Mouse (Mus musculus): ENCODE measurements at regions not wholly inside any gene's neighbourhood (a gene's known extent, or its start where the extent isn't known, plus 50 kb on each side); places are given as distances from the start of the nearest gene placed in this dataset.
A peak's percentile ranks its signal among the peaks of the same experiment; 100 is the strongest.
"Not testable (repeated sequence)": the region's sequence is repeated elsewhere in the genome, so short reads cannot be mapped to it uniquely, and the experiment has no call there.

- Histone ChIP-seq H3K4me1 (ENCODE audit: control insufficient read depth, insufficient read depth, low read length) (0 out of 2 replicates have a peak, but pooled peaks cover 3% of the 10 kb centered on the region), H3K27ac (ENCODE audit: low read depth, low read length) (no peak overlapping the region), H3K4me3 (ENCODE audit: low read depth, low read length) (no peak overlapping the region), H3K4me2 (ENCODE audit: low read depth, low read length) (no peak overlapping the region), H3K9ac (replicated peaks; ENCODE audit: low read depth, low read length) (no peak overlapping the region), H3K36me3 (ENCODE audit: control insufficient read depth, insufficient read depth, low read length) (no peaks in the 10 kb centered on the region), H3K27me3 (ENCODE audit: control insufficient read depth, insufficient read depth, low read length) (no peaks in the 10 kb centered on the region), H3K9me3 (ENCODE audit: control insufficient read depth, low read length) (no peaks in the 10 kb centered on the region)
- WGBS = 97% methylated on average over 2 of the region's 2 CpGs
- ATAC-seq (ENCODE audit: low read depth) = no peak
These were observed 455.8 kb upstream of the Fam160b2 start for GRCm38 (mm10) chr14:71055480-71055879.

GRCm38 (mm10) chr14:71053788-71054641 lies 454.4 kb upstream of the Fam160b2 start:
- WGBS = 60% methylated on average over 9 of the region's 9 CpGs
- no peak overlapping the region for H3K9ac ChIP-seq (replicated peaks; ENCODE audit: low read depth, low read length)
- no peak overlapping the region for H3K27ac ChIP-seq (ENCODE audit: low read depth, low read length)
- 0 out of 2 replicates have a peak, but pooled peaks cover 3% of the 10 kb centered on the region for H3K4me1 ChIP-seq (ENCODE audit: control insufficient read depth, insufficient read depth, low read length)
- no peak overlapping the region for H3K4me2 ChIP-seq (ENCODE audit: low read depth, low read length)
- no peaks in the 10 kb centered on the region for H3K9me3 ChIP-seq (ENCODE audit: control insufficient read depth, low read length)
- H3K27me3 ChIP-seq (ENCODE audit: control insufficient read depth, insufficient read depth, low read length) = no peaks in the 10 kb centered on the region
- no peak overlapping the region for H3K4me3 ChIP-seq (ENCODE audit: low read depth, low read length)
- H3K36me3 ChIP-seq (ENCODE audit: control insufficient read depth, insufficient read depth, low read length) = no peaks in the 10 kb centered on the region
- peak; percentile 65; the same call in 1 of the 2 replicates for ATAC-seq (ENCODE audit: low read depth)

DNA sequence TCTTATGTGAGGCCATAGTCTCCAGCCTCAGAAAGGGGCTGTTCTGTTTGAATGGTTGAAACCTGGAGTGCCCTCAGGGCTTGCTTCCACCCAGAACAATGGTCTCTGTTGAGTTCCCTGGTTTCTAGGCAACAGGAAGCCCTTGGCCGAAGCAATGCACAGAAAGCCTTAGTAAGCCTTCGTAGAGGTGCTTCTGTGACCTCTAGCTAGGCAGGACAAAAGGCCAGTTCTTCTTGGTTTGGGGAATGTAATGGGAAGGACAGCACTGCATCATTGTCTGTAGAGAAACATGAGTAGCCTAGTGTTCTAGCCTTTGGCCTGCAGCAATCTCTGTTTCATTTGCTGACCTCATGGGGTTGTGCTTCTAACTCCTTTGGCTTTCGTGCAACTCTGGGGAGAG lies 447.5 kb upstream of the Fam160b2 start:
- no peak overlapping the region for H3K9ac ChIP-seq (replicated peaks; ENCODE audit: low read depth, low read length)
- no peak overlapping the region for H3K4me2 ChIP-seq (ENCODE audit: low read depth, low read length)
- H3K27me3 ChIP-seq (ENCODE audit: control insufficient read depth, insufficient read depth, low read length) = no peaks in the 10 kb centered on the region
- H3K27ac ChIP-seq (ENCODE audit: low read depth, low read length) = no peak overlapping the region
- H3K4me3 ChIP-seq (ENCODE audit: low read depth, low read length) = no peak overlapping the region
- H3K4me1 ChIP-seq (ENCODE audit: control insufficient read depth, insufficient read depth, low read length) = no peaks in the 10 kb centered on the region
- WGBS = 17% methylated on average over 3 of the region's 3 CpGs
- H3K36me3 ChIP-seq (ENCODE audit: control insufficient read depth, insufficient read depth, low read length) = no peaks in the 10 kb centered on the region
- H3K9me3 ChIP-seq (ENCODE audit: control insufficient read depth, low read length) = no peaks in the 10 kb centered on the region
- ATAC-seq (ENCODE audit: low read depth) = peak; percentile 41; the same call in 1 of the 2 replicates

DNA sequence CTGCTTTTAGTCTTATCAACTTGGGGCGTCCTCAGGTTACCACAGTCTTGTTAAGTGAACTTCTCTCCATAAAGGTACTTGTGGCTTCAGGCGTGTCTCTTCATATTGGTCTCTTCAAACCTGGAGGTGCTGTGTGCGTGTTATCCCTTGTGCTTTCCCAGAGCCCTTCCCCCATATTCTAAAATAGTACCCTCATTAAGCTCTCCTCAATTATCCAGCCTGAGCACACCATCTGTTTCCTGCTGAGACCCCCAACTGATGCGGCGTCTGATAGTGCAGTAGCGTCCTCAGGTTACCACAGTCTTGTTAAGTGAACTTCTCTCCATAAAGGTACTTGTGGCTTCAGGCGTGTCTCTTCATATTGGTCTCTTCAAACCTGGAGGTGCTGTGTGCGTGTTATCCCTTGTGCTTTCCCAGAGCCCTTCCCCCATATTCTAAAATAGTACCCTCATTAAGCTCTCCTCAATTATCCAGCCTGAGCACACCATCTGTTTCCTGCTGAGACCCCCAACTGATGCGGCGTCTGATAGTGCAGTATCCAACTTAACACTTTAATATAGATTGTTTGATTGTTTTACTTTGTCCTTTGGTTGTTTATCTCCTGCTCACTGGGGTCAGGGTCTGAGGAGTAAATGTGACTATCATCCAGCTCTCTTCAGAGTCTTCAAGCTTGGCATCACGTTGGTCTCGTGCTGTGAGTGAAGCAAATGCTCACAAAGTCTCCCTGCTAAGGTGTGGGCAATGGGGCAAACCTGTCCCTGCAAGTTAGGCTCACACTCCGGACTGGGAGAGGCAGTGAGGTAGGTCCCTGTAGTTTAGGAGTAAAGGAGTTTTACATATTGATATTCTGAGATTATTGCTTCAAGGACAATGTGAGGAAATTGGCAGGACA lies 444.5 kb upstream of the Fam160b2 start:
- H3K9me3 ChIP-seq (ENCODE audit: control insufficient read depth, low read length); H3K9ac ChIP-seq (replicated peaks; ENCODE audit: low read depth, low read length); H3K4me3 ChIP-seq (ENCODE audit: low read depth, low read length); H3K27me3 ChIP-seq (ENCODE audit: control insufficient read depth, insufficient read depth, low read length); H3K27ac ChIP-seq (ENCODE audit: low read depth, low read length); H3K4me1 ChIP-seq (ENCODE audit: control insufficient read depth, insufficient read depth, low read length); H3K36me3 ChIP-seq (ENCODE audit: control insufficient read depth, insufficient read depth, low read length); H3K4me2 ChIP-seq (ENCODE audit: low read depth, low read length): not testable (repeated sequence)
- peak; percentile 61; the same call in 1 of the 2 replicates for ATAC-seq (ENCODE audit: low read depth)
- WGBS = 45% methylated on average over 11 of the region's 13 CpGs

GRCm38 (mm10) chr14:71036620-71037019 lies 437.0 kb upstream of the Fam160b2 start:
- Histone ChIP-seq H3K27ac (ENCODE audit: low read depth, low read length) (no peak overlapping the region), H3K36me3 (ENCODE audit: control insufficient read depth, insufficient read depth, low read length) (no peaks in the 10 kb centered on the region), H3K4me2 (ENCODE audit: low read depth, low read length) (no peak overlapping the region), H3K9ac (replicated peaks; ENCODE audit: low read depth, low read length) (no peak overlapping the region), H3K4me1 (ENCODE audit: control insufficient read depth, insufficient read depth, low read length) (no peaks in the 10 kb centered on the region), H3K9me3 (ENCODE audit: control insufficient read depth, low read length) (no peaks in the 10 kb centered on the region), H3K4me3 (ENCODE audit: low read depth, low read length) (no peak overlapping the region), H3K27me3 (ENCODE audit: control insufficient read depth, insufficient read depth, low read length) (no peaks in the 10 kb centered on the region)
- 72% methylated on average over 7 of the region's 7 CpGs for WGBS
- ATAC-seq (ENCODE audit: low read depth) = no peak

DNA sequence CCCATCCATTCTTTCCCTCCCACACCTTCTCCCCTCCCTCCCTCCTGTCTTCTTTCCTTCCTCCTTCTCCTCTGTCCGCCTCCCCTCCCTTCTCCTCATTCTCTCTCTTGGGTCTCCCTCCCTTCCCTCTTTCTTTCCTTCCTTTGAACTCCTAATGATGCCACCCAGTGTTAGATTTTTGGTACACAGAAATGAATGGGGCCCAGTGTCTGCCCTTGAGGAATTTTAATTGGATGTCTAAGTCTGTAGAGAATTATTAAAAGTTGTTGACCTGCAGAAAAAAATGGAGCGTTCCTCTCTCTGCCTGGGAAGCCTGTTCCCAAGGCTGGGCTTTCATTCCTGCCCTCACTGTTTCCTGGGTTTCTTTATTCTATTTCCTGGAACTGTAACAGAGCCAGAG lies 434.0 kb upstream of the Fam160b2 start:
- Histone ChIP-seq H3K9me3 (ENCODE audit: control insufficient read depth, low read length) (no peaks in the 10 kb centered on the region), H3K27ac (ENCODE audit: low read depth, low read length) (no peak overlapping the region), H3K4me2 (ENCODE audit: low read depth, low read length) (no peak overlapping the region), H3K4me1 (ENCODE audit: control insufficient read depth, insufficient read depth, low read length) (no peaks in the 10 kb centered on the region), H3K9ac (replicated peaks; ENCODE audit: low read depth, low read length) (no peak overlapping the region), H3K27me3 (ENCODE audit: control insufficient read depth, insufficient read depth, low read length) (no peaks in the 10 kb centered on the region), H3K36me3 (ENCODE audit: control insufficient read depth, insufficient read depth, low read length) (no peaks in the 10 kb centered on the region), H3K4me3 (ENCODE audit: low read depth, low read length) (no peak overlapping the region)
- ATAC-seq (ENCODE audit: low read depth) = no peak
- WGBS = 68% methylated on average over 2 of the region's 2 CpGs

- no peaks in the 10 kb centered on the region for H3K9me3 ChIP-seq (ENCODE audit: control insufficient read depth, low read length)
- 79% methylated on average over 9 of the region's 9 CpGs for WGBS
- no peaks in the 10 kb centered on the region for H3K27me3 ChIP-seq (ENCODE audit: control insufficient read depth, insufficient read depth, low read length)
- ATAC-seq (ENCODE audit: low read depth) = no peak
- no peak overlapping the region for H3K4me3 ChIP-seq (ENCODE audit: low read depth, low read length)
- H3K4me2 ChIP-seq (ENCODE audit: low read depth, low read length) = no peak overlapping the region
- H3K36me3 ChIP-seq (ENCODE audit: control insufficient read depth, insufficient read depth, low read length) = no peaks in the 10 kb centered on the region
- H3K4me1 ChIP-seq (ENCODE audit: control insufficient read depth, insufficient read depth, low read length) = no peaks in the 10 kb centered on the region
- no peak overlapping the region for H3K9ac ChIP-seq (replicated peaks; ENCODE audit: low read depth, low read length)
- no peak overlapping the region for H3K27ac ChIP-seq (ENCODE audit: low read depth, low read length)
These were observed 430.7 kb upstream of the Fam160b2 start for GRCm38 (mm10) chr14:71030164-71030880.
